Mouse (Mus musculus) embryonic facial prominence, embryonic 13.5 days (tissue): ENCODE measurements around the gene Elf2. TPM values are rescaled to one million over a fixed set of nuclear protein-coding genes. Genes with fewer than 3 reads are reported as not detected.

ENCODE experiments used
- ATAC-seq: fragments of 200-750 bp; cut with Nextera tagmentation; 2 replicates; pipeline ENCODE4 v1.8.0; 2017; ENCODE audit warnings: low read depth; ENCODE audit not compliant: insufficient number of reproducible peaks, insufficient read depth, low FRiP score, low TSS enrichment
- H3K27ac ChIP-seq: fragments of 300-500 bp; sonication (generic); 2 replicates; pipeline ENCODE4 v1.5.1; 2015; ENCODE audit warnings: moderate library complexity, mild to moderate bottlenecking, inconsistent platforms
- H3K27me3 ChIP-seq: fragments of 300-500 bp; sonication (generic); 2 replicates; pipeline ENCODE4 v1.6.1; 2015; ENCODE audit warnings: mild to moderate bottlenecking, inconsistent platforms
- H3K36me3 ChIP-seq: fragments of 300-500 bp; sonication (generic); 2 replicates; pipeline ENCODE4 v1.6.1; 2015; ENCODE audit warnings: mild to moderate bottlenecking, inconsistent platforms
- H3K4me1 ChIP-seq: fragments of 300-500 bp; sonication (generic); 2 replicates; pipeline ENCODE4 v1.6.1; 2015; ENCODE audit warnings: inconsistent platforms
- H3K4me2 ChIP-seq: fragments of 300-500 bp; sonication (generic); 2 replicates; pipeline ENCODE4 v1.6.1; 2015; ENCODE audit warnings: moderate library complexity, mild to moderate bottlenecking, inconsistent platforms
- H3K4me3 ChIP-seq: fragments of 300-500 bp; sonication (generic); 2 replicates; pipeline ENCODE4 v1.5.1; 2015; ENCODE audit warnings: mild to moderate bottlenecking, inconsistent platforms
- H3K9ac ChIP-seq: fragments of 300-500 bp; sonication (generic); 2 replicates; pipeline ENCODE4 v1.6.1; 2015; ENCODE audit warnings: mild to moderate bottlenecking, inconsistent platforms
- H3K9me3 ChIP-seq: fragments of 300-500 bp; sonication (generic); 2 replicates; pipeline ENCODE4 v1.6.1; 2016; ENCODE audit warnings: inconsistent platforms
- WGBS: fragments of 180-500 bp; shearing (Covaris S2); methylation state at CpG from one replicate; pipeline ENCODE4 v1.1.7; 2015; ENCODE audit warnings: mixed read lengths; 5-methylcytosine and 5-hydroxymethylcytosine counted together
- polyA plus RNA-seq: library from polyadenylated mRNA; unstranded; fragments of >200 nt; fragmentation: Nextera tagmentation; extraction: Ambion mirVana; gene quantifications from 2 replicates; pipeline ENCODE4 v1.2.1, GENCODE M21; 2015

Elf2 gene
- polyA plus RNA-seq, 1 experiment from 2014 or later, result 64.5 TPM

DNA sequence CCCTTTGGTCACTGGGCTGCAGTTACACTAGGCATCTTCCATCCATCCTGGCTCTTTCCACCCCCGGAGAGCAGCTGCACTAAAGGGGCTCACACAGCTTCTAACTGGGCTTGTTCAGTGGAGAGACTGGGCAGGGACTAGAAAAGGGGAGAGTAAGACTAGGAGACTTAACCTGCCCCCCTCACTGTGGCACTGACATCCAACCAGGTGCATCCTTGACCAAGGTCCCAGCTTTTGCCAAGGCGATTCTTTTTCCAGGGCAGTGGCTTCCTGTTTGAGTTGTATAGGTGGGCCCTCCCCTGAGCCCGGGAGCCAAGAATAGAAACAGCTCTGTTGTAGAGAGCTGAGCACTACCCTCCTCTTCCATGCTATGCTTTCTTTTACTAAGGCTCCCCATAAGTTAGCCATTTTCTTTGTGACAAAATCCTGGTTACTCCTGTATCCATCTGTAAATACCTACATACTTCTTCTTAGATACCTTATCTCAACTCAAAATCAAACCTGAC is 37.4 kb downstream of the Elf2 start:
- 88% methylated on average over 3 of the region's 3 CpGs for WGBS
- Histone ChIP-seq H3K4me2 (no peak overlapping the region), H3K4me3 (no peak overlapping the region), H3K4me1 (no peaks in the 10 kb centered on the region), H3K27ac (no peak overlapping the region), H3K9me3 (peaks cover 4% of the 10 kb centered on the region; the same call in 1 of the 2 replicates), H3K27me3 (no peaks in the 10 kb centered on the region), H3K9ac (no peak overlapping the region), H3K36me3 (peaks cover 4% of the 10 kb centered on the region; the same call in 1 of the 2 replicates)
- ATAC-seq, result no peak

DNA sequence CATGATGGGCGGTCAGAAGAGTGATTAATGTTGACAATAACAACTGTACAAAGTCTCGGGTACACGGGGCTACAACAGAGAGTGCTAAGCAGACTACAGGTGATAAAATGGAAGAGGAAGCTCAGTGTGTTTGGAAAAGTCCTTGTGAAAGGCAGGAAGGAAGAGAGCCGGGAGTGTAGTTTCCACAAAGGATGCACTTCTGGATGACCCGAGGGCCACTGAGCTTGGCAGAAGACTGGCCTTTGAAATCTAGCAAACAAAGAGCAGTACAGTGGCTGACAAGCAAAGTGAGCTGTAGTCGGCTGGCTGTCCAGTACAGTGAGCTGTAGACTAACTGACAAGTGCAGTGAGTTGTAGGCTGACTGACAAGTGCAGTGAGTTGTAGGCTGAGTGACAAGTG is 38.9 kb downstream of the Elf2 start:
- no peaks in the 10 kb centered on the region for H3K27me3 ChIP-seq
- H3K9me3 ChIP-seq, result no peaks in the 10 kb centered on the region
- H3K9ac ChIP-seq, result no peak overlapping the region
- H3K36me3 ChIP-seq, result no peaks in the 10 kb centered on the region
- H3K4me3 ChIP-seq, result no peak overlapping the region
- no peak for ATAC-seq
- no peak overlapping the region for H3K4me2 ChIP-seq
- H3K27ac ChIP-seq, result no peak overlapping the region
- H3K4me1 ChIP-seq, result no peaks in the 10 kb centered on the region
- 82% methylated on average over 6 of the region's 6 CpGs for WGBS

DNA sequence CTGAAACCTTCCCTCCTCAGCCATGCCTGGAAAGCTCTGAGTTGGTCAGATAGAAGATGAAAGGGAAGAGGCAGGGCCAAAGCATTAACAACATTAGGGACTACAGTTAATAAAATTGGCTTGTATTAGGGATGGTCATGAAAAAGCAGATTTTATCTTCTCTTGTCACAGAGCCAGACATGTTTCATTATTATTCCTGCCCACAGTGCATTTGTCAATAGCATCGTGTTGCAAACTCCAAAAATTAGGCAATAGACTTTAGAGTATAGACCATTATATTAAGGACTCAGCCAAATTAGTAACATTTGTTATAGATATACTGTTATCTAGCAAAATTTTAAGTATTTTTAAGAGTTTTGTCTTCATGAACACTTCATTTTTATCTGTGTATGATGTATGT is 43.7 kb downstream of the Elf2 start:
- WGBS, result 71% methylated on average over 1 of the region's 1 CpGs
- Histone ChIP-seq H3K4me1 (no peaks in the 10 kb centered on the region), H3K4me3 (no peak overlapping the region), H3K27me3 (no peaks in the 10 kb centered on the region), H3K4me2 (no peak overlapping the region), H3K36me3 (no peaks in the 10 kb centered on the region), H3K27ac (no peak overlapping the region), H3K9ac (no peak overlapping the region), H3K9me3 (no peaks in the 10 kb centered on the region)
- ATAC-seq, result no peak

DNA sequence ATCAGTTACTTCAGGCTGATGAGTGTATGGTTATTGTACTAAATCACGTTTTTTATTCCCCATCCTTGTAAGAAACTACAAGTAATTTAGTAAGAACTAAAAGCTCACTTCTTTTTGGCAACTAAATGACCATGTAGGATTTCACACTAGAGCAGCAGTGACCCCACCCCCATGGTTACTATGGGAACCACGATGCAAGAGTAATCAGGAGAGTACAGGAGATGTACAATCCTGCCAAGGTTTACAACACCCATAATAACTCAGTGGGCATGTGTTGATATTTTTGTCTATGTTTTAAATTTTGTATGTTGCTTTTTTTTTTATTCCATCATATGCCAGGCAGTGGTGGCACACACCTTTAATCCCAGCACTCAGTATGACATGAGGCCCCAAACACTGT is 45.2 kb downstream of the Elf2 start:
- H3K4me2 ChIP-seq, result no peak overlapping the region

DNA sequence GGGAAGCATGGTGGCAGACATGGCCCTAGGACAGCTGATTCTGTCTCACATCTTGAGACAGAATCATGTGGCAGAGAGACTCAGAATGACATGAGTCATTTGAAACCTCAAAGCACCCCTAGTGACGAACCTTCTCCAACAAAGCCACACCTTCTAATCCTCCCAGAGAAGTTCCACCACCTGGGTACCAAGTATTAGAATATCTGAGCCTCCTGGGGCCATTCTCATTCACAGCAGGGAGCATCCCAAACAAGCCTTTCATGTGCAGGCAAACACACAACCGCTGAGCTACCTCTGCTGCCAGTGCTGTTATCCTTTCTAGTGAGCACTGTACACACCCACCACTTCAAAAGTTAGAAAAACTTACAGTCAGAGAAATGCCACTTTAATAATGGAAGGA is 46.2 kb downstream of the Elf2 start:
- Histone ChIP-seq H3K9ac (no peak overlapping the region), H3K4me2 (no peak overlapping the region), H3K27me3 (no peaks in the 10 kb centered on the region), H3K4me1 (0 out of 2 replicates have a peak, but pooled peaks cover 3% of the 10 kb centered on the region), H3K36me3 (no peaks in the 10 kb centered on the region), H3K4me3 (no peak overlapping the region), H3K9me3 (no peaks in the 10 kb centered on the region), H3K27ac (no peak overlapping the region)
- no peak for ATAC-seq
- WGBS, result 42% methylated on average over 2 of the region's 2 CpGs

More for the DNA sequence above, 45.2 kb downstream of the Elf2 start:
- H3K27ac ChIP-seq, result no peak overlapping the region
- no peaks in the 10 kb centered on the region for H3K27me3 ChIP-seq
- H3K9me3 ChIP-seq, result no peaks in the 10 kb centered on the region
- no peaks in the 10 kb centered on the region for H3K36me3 ChIP-seq
- WGBS, result 76% methylated on average over 2 of the region's 2 CpGs
- ATAC-seq, result no peak
- no peak overlapping the region for H3K9ac ChIP-seq
- no peak overlapping the region for H3K4me3 ChIP-seq
- no peaks in the 10 kb centered on the region for H3K4me1 ChIP-seq

DNA sequence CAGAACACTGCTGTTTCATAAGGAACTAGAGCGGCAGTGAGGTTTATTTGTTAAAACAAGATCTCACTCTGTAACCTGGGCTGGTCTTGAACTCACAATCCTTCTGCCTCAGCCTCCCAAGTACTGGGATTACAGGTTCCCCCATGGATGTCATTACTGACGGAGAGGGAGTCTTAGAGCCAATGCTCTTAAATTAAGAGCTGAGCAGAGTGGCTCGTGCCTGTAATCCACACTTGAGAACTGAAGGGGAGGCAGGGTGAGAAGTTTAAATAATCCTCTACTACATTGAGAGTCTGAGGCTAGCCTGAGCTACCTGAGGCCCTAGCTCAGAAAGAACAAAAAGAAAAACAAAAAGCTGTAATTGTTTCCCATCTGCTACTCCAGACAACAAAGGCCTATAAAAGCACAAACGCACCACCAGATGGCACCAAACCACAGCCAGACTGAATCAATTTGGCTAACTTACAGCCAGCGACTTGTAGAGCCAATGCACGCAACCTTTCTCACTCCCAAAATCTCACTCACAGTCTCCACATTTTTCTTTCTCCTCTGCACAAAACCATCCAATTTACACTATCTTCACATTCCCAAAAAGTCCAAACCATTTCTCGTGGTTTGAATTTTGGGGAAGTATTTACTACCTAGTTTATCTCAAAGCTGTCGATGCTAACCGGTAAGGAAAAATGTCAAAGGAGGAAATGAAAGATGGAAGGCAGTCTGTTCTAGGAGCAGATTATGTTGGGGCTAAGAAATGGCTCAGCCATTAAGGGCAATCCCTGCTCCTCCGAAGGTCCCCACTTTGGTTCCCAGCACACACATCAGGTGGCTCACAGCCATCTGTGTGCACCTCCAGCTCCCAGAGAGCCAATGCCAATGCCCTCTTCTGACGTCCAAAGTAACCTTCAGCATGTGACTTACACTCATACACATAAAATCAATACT is 51.3 kb downstream of the Elf2 start:
- Histone ChIP-seq H3K4me3 (no peak overlapping the region), H3K4me1 (0 out of 2 replicates have a peak, but pooled peaks cover 3% of the 10 kb centered on the region), H3K4me2 (no peak overlapping the region), H3K27ac (no peak overlapping the region), H3K27me3 (no peaks in the 10 kb centered on the region), H3K36me3 (peaks cover 7% of the 10 kb centered on the region; the same call in 1 of the 2 replicates), H3K9ac (no peak overlapping the region; the same call in 1 of the 2 replicates), H3K9me3 (no peaks in the 10 kb centered on the region)
- 55% methylated on average over 11 of the region's 11 CpGs for WGBS
- no peak for ATAC-seq

DNA sequence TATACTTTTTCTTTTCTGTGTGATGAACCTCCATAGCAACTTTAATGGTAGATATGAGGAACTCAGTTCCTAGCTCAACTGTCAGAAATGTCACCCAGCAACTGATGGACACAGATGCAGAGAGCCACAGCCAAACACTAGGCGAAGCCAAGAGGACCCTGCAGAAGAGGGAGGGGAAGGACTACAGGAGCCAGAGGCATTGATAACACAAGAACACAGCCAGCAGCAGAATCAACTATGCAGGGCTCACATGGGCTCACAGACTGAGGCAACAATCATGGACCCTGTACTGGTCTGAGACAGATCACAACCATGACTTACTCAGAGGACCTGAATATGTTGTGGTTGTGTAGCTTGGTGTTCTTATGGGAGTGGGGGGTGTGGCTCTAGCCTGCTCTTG is 56.1 kb downstream of the Elf2 start:
- Histone ChIP-seq H3K9me3 (no peaks in the 10 kb centered on the region), H3K9ac (no peak overlapping the region), H3K36me3 (peaks cover 7% of the 10 kb centered on the region; the same call in 1 of the 2 replicates), H3K4me2 (no peak overlapping the region), H3K27me3 (no peaks in the 10 kb centered on the region), H3K27ac (no peak overlapping the region), H3K4me1 (0 out of 2 replicates have a peak, but pooled peaks cover 1% of the 10 kb centered on the region), H3K4me3 (no peak overlapping the region)
- ATAC-seq, result no peak
- 76% methylated on average over 1 of the region's 1 CpGs for WGBS

DNA sequence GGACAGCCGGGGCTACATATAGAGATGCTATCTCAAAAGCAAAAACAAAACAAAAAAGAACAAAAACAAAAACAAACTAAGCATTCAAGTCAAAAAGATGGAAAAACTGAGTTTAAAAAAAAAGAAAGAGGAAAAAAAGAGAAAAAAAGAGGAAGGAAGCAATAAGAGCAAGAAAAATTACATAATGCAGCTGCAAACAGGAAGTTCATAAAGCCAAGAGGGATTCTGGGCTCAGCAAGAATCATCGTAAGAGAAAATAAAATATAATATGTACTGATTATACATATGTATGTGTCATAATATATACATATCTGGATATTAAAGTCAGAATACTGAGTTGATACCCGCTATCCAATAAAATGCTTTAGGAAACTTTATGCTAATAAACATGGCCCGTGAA is 58.7 kb downstream of the Elf2 start:
- 91% methylated on average over 4 of the region's 4 CpGs for WGBS
- no peak overlapping the region for H3K27ac ChIP-seq

DNA sequence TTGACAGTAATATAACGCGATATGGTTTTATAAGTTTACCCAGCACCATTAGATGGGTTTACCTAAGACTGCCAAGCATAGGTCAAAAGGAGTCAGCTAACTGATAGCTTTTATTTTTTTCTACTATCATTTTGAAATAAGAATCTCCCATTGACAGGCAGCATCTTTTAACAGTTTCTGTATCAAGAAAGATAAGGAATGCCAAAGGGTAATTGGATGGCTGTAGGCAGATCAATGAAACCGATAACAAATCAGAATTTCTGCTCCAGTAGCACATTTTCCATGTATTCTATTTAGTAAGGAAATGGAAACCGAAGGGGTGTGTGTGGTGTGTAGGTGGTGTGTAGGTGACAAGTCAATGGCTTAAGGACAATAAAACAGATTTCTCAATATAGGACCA is 62.0 kb downstream of the Elf2 start:
- ATAC-seq, result no peak
- Histone ChIP-seq H3K4me2 (no peak overlapping the region), H3K9ac (no peak overlapping the region), H3K27me3 (no peaks in the 10 kb centered on the region), H3K27ac (no peak overlapping the region), H3K36me3 (no peaks in the 10 kb centered on the region), H3K4me1 (peaks cover 7% of the 10 kb centered on the region), H3K9me3 (no peaks in the 10 kb centered on the region), H3K4me3 (no peak overlapping the region)
- 73% methylated on average over 4 of the region's 4 CpGs for WGBS

More for the DNA sequence above, 58.7 kb downstream of the Elf2 start:
- H3K36me3 ChIP-seq, result peaks cover 7% of the 10 kb centered on the region; the same call in 1 of the 2 replicates
- H3K4me2 ChIP-seq, result no peak overlapping the region
- no peaks in the 10 kb centered on the region for H3K27me3 ChIP-seq
- H3K4me3 ChIP-seq, result no peak overlapping the region
- no peak overlapping the region for H3K9ac ChIP-seq
- ATAC-seq, result no peak
- H3K9me3 ChIP-seq, result no peaks in the 10 kb centered on the region
- H3K4me1 ChIP-seq, result no peaks in the 10 kb centered on the region

DNA sequence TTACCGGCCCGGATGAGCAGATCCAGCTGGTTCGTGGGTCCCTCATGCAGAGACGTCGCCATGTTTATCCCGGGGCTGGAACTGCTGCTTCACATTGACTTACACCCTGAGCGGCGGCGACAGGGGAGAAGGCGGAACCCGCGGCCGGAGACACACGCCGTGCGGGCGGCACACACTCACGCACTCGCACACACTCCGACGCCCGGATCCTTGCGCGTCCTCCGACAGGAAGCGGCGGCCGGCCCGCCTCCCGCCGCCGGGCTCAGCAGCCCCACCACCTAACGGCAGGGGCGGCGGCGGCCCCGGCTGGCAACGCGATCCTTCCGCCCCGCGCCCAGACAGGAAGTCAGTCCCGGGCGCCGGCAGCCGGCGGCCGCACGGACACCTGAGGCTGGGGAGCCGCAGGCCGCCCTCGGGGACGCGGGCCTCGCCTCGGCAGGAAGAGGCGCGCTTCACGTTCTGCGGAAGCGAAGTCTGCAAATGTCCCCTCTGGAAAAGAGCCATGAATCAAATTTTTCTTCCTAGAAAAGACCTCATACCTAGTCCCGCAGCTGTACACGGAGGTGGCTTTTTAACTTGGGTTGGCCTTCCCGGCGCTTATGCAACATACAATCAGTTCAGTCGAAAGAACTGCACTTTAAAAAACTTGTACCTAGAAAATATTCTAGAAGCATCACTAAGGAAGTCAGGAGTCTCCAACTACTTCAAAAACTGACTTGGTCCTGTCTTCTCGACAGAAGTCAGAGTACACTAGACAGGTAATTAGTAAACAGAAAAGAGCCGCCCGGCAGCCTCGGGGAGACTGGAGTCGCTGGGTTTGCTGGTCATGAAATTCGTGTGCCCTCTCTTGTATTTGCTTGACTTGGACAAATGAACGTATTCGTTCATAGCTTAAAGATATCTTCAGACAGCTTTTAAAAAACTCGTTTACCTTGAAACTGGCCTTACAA is 63.0 kb downstream of the Elf2 start:
- no peaks in the 10 kb centered on the region for H3K36me3 ChIP-seq
- peak overlapping the region; percentile 69 for H3K4me2 ChIP-seq
- under 1% methylated on average over 75 of the region's 75 CpGs for WGBS
- ATAC-seq, result peak; percentile 67
- peak overlapping the region; percentile 99 for H3K27ac ChIP-seq
- H3K4me3 ChIP-seq, result peak overlapping the region; percentile 99
- H3K9ac ChIP-seq, result peak overlapping the region; percentile 94
- H3K27me3 ChIP-seq, result no peaks in the 10 kb centered on the region
- peaks cover 7% of the 10 kb centered on the region for H3K4me1 ChIP-seq
- H3K9me3 ChIP-seq, result no peaks in the 10 kb centered on the region

DNA sequence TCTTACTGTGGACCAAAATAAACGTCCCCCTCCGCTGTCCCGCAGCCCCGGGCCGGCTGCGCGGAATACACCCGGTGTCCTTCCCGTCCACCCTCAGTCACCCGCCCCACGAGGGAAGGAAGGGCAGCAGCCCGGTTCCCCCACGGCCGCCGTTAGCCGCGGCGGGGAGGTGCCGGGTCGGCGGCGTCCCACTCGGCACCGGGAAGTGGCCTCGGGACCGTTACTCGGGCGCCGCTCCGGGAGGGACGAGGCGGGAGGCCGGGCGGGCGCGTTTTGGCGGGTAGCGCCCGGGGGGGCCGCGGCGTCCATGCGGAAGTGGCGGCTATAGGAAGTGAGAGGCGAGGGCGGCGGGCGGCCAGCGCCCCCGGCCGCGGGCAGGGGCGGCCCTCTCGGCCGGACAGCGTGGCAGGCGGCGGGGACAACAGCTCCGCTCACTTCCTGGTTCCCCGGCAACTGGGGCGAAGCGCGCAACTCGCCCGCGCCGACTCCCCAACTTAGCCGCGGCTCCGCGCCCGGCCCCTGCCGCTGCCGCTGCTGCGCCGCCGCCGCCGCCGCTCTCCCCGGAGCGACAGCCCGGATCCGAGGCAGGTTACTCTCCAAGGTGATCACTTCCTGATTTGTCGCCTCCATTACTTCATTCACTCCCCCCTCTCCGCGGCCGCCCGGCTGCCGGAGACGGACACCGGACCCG is 63.9 kb downstream of the Elf2 start:
- H3K9ac ChIP-seq, result peak overlapping the region; percentile 94
- no peaks in the 10 kb centered on the region for H3K9me3 ChIP-seq
- H3K27ac ChIP-seq, result peak overlapping the region; percentile 99
- no peaks in the 10 kb centered on the region for H3K27me3 ChIP-seq
- no peaks in the 10 kb centered on the region for H3K36me3 ChIP-seq
- under 1% methylated on average over 81 of the region's 93 CpGs for WGBS
- 0 out of 2 replicates have a peak, but pooled peaks have one; percentile 21 for ATAC-seq
- H3K4me3 ChIP-seq, result peak overlapping the region; percentile 99
- H3K4me1 ChIP-seq, result peaks cover 7% of the 10 kb centered on the region
- peak overlapping the region; percentile 69 for H3K4me2 ChIP-seq
